Mouse (Mus musculus): Measurements from ENCODE around the gene Ndufb6. TPM values are rescaled to one million over a fixed set of nuclear protein-coding genes. Genes with fewer than 3 reads are reported as not detected.
A peak's percentile ranks its signal among the peaks of the same experiment; 100 is the strongest.
"Not testable (repeated sequence)": the region's sequence is repeated elsewhere in the genome, so short reads cannot be mapped to it uniquely, and the experiment has no call there.

The Ndufb6 gene
- polyA plus RNA-seq (2017; shearing (Covaris generic)): 100 to 1,000 TPM; 142 to 147 TPM

GRCm38 (mm10) chr4:40279276-40279900, at the start of gene Ndufb6:
Ndufb6 (minus strand) TSS chr4:40279421.
- ATAC-seq: peak; percentile 81

GRCm38 (mm10) chr4:40327161-40327560, 47.9 kb upstream of the Ndufb6 start:
- ATAC-seq: no peak

- ATAC-seq: no peak
Measured at GRCm38 (mm10) chr4:40324620-40325019, 45.4 kb upstream of the Ndufb6 start.

- ATAC-seq: no peak
Measured at GRCm38 (mm10) chr4:40317404-40317803, 38.2 kb upstream of the Ndufb6 start.

- no peak for ATAC-seq
Measured at GRCm38 (mm10) chr4:40313026-40313425, 33.8 kb upstream of the Ndufb6 start.

- ATAC-seq: no peak
Measured at GRCm38 (mm10) chr4:40312213-40312612, 33.0 kb upstream of the Ndufb6 start.

- no peak for ATAC-seq
Measured at GRCm38 (mm10) chr4:40310796-40311383, 31.7 kb upstream of the Ndufb6 start.

GRCm38 (mm10) chr4:40309682-40310081, 30.5 kb upstream of the Ndufb6 start:
- no peak for ATAC-seq

GRCm38 (mm10) chr4:40302445-40303125, 23.4 kb upstream of the Ndufb6 start:
- no peak for ATAC-seq

- ATAC-seq: peak; percentile 77
Measured at GRCm38 (mm10) chr4:40301076-40301789, 22.0 kb upstream of the Ndufb6 start.

GRCm38 (mm10) chr4:40299169-40299568, 19.9 kb upstream of the Ndufb6 start:
- no peak for ATAC-seq

- ATAC-seq: not testable (repeated sequence)
Measured at GRCm38 (mm10) chr4:40291511-40291910, 12.3 kb upstream of the Ndufb6 start.

- ATAC-seq: no peak
Measured at GRCm38 (mm10) chr4:40289046-40289445, 9.8 kb upstream of the Ndufb6 start.

GRCm38 (mm10) chr4:40287415-40287814, 8.2 kb upstream of the Ndufb6 start:
- ATAC-seq: no peak

- peak; percentile 76 for ATAC-seq
Measured at GRCm38 (mm10) chr4:40285582-40285981, 6.4 kb upstream of the Ndufb6 start.

- ATAC-seq: peak; percentile 28
Measured at GRCm38 (mm10) chr4:40278880-40279275, 343 bp downstream of the Ndufb6 start.

- peak; percentile 89 for ATAC-seq
Measured at GRCm38 (mm10) chr4:40269430-40270032, 9.7 kb downstream of the Ndufb6 start, which contains the start of the genes Smim27 and Topors. Smim27 (plus strand) TSS chr4:40269579. Topors (minus strand) TSS chr4:40269850.

- no peak for ATAC-seq
Measured at GRCm38 (mm10) chr4:40268835-40269234, 10.4 kb downstream of the Ndufb6 start.

- peak; percentile 43 for ATAC-seq
Measured at GRCm38 (mm10) chr4:40268204-40268813, 10.9 kb downstream of the Ndufb6 start.

- ATAC-seq: no peak
Measured at GRCm38 (mm10) chr4:40267681-40268080, 11.5 kb downstream of the Ndufb6 start.

- ATAC-seq: no peak
Measured at GRCm38 (mm10) chr4:40264321-40264720, 14.9 kb downstream of the Ndufb6 start.

All from activated CD4-positive, CD25-positive, alpha-beta regulatory T cell, adult 4 months (primary cell).